Mouse (Mus musculus) left cerebral cortex, adult 9 months (tissue): ENCODE data around the gene Tesc.

ENCODE experiments used
- DNase-seq, 2 experiments: peaks; one replicate each; pipeline ENCODE4 v3.0.0; 2022; ENCODE audit warnings: low spot score in 2 of 2

Gene Tesc

GRCm38 (mm10) chr5:118027698-118028190 lies at the start of gene Tesc:
TSS of gene Tesc (plus strand) at chr5:118027743.
- no peak for DNase-seq

GRCm38 (mm10) chr5:117978159-117978697 lies 49.3 kb upstream of the Tesc start:
- no peak for DNase-seq

GRCm38 (mm10) chr5:117979082-117979481 lies 48.5 kb upstream of the Tesc start:
- DNase-seq = no peak

GRCm38 (mm10) chr5:117980921-117981320 lies 46.6 kb upstream of the Tesc start:
- no peak for DNase-seq

- no peak for DNase-seq
These were observed 45.6 kb upstream of the Tesc start for GRCm38 (mm10) chr5:117981943-117982342.

- no peak for DNase-seq
These were observed 41.2 kb upstream of the Tesc start for GRCm38 (mm10) chr5:117986327-117986726.

- DNase-seq = no peak
These were observed 39.7 kb upstream of the Tesc start for GRCm38 (mm10) chr5:117987891-117988290.

GRCm38 (mm10) chr5:117988367-117988766 lies 39.2 kb upstream of the Tesc start:
- DNase-seq = no peak

- no peak for DNase-seq
These were observed 37.8 kb upstream of the Tesc start for GRCm38 (mm10) chr5:117989773-117990172.

GRCm38 (mm10) chr5:117990957-117991356 lies 36.6 kb upstream of the Tesc start:
- no peak for DNase-seq

GRCm38 (mm10) chr5:117993550-117993949 lies 34.0 kb upstream of the Tesc start:
- peak in 1 of 2 experiments; percentile 63 for DNase-seq

- DNase-seq = no peak
These were observed 32.1 kb upstream of the Tesc start for GRCm38 (mm10) chr5:117995372-117995901.

- no peak for DNase-seq
These were observed 31.6 kb upstream of the Tesc start for GRCm38 (mm10) chr5:117995911-117996310.

GRCm38 (mm10) chr5:117996581-117996980 lies 31.0 kb upstream of the Tesc start:
- no peak for DNase-seq

GRCm38 (mm10) chr5:117997434-117997970 lies 30.0 kb upstream of the Tesc start:
- no peak for DNase-seq

- DNase-seq = no peak
These were observed 28.5 kb upstream of the Tesc start for GRCm38 (mm10) chr5:117999061-117999460.

- DNase-seq = peak in 1 of 2 experiments; percentile 60
These were observed 28.0 kb upstream of the Tesc start for GRCm38 (mm10) chr5:117999584-117999983.

- DNase-seq = peak in 1 of 2 experiments; percentile 76
These were observed 25.5 kb upstream of the Tesc start for GRCm38 (mm10) chr5:118002059-118002458.

GRCm38 (mm10) chr5:118004619-118005018 lies 22.9 kb upstream of the Tesc start:
- DNase-seq = peak in 1 of 2 experiments; percentile 75

GRCm38 (mm10) chr5:118005728-118006127 lies 21.8 kb upstream of the Tesc start:
- no peak for DNase-seq

GRCm38 (mm10) chr5:118008344-118008743 lies 19.2 kb upstream of the Tesc start:
- no peak for DNase-seq

GRCm38 (mm10) chr5:118010872-118011271 lies 16.7 kb upstream of the Tesc start:
- no peak for DNase-seq

GRCm38 (mm10) chr5:118011796-118012195 lies 15.7 kb upstream of the Tesc start:
- no peak for DNase-seq
